Mouse (Mus musculus): ENCODE measurements around the gene Hsf2. TPM values are rescaled to one million over a fixed set of nuclear protein-coding genes. Genes with fewer than 3 reads are reported as not detected.
"Not testable (repeated sequence)": the region's sequence is repeated elsewhere in the genome, so short reads cannot be mapped to it uniquely, and the experiment has no call there.

The Hsf2 gene
- polyA plus RNA-seq (2016; fragmentation: Nextera tagmentation; extraction: Ambion mirVana) = 59.7 and 70.8 TPM in 2 replicates

- ATAC-seq (ENCODE audit: low FRiP score, low read depth) = peak; percentile 99
- Histone ChIP-seq H3K9ac (peak within 1 kb of the TSS; percentile 98), H3K27ac (peak within 1 kb of the TSS; percentile 98), H3K4me1 (peaks cover 14% of the 10 kb centered on the region; the same call in 1 of the 2 replicates), H3K4me2 (replicated peaks) (peak within 1 kb of the TSS; percentile 71), H3K36me3 (0 out of 2 replicates have a peak, but pooled peaks cover 5% of the 10 kb centered on the region), H3K4me3 (peak within 1 kb of the TSS; percentile 94), H3K9me3 (no peaks in the 10 kb centered on the region), H3K27me3 (replicated peaks) (no peaks in the 10 kb centered on the region)
- WGBS = 1% methylated on average over 49 of the region's 52 CpGs
Observed at GRCm38 (mm10) chr10:57485908-57486541, at the start of gene Hsf2. TSS of gene Hsf2 (plus strand) at chr10:57486385.

- Histone ChIP-seq H3K4me1 (no peaks in the 10 kb centered on the region), H3K4me2 (replicated peaks) (no peak overlapping the region), H3K9me3 (no peaks in the 10 kb centered on the region), H3K36me3 (no peaks in the 10 kb centered on the region), H3K9ac (no peak overlapping the region), H3K27me3 (replicated peaks) (no peaks in the 10 kb centered on the region), H3K27ac (no peak overlapping the region), H3K4me3 (no peak overlapping the region)
- 94% methylated on average over 2 of the region's 2 CpGs for WGBS
- peak; percentile 54; the same call in 1 of the 2 replicates for ATAC-seq (ENCODE audit: low FRiP score, low read depth)
Observed at GRCm38 (mm10) chr10:57437898-57438297, 48.3 kb upstream of the Hsf2 start.

GRCm38 (mm10) chr10:57441049-57441448, 45.1 kb upstream of the Hsf2 start:
- H3K9me3 ChIP-seq = no peaks in the 10 kb centered on the region
- H3K4me1 ChIP-seq = no peaks in the 10 kb centered on the region
- H3K4me3 ChIP-seq = no peak overlapping the region
- H3K9ac ChIP-seq = no peak overlapping the region
- ATAC-seq (ENCODE audit: low FRiP score, low read depth) = no peak
- H3K27ac ChIP-seq = no peak overlapping the region
- H3K4me2 ChIP-seq (replicated peaks) = no peak overlapping the region
- H3K27me3 ChIP-seq (replicated peaks) = no peaks in the 10 kb centered on the region
- no peaks in the 10 kb centered on the region for H3K36me3 ChIP-seq

- Histone ChIP-seq H3K9ac (no peak overlapping the region), H3K36me3 (no peaks in the 10 kb centered on the region), H3K4me1 (no peaks in the 10 kb centered on the region), H3K27me3 (replicated peaks) (no peaks in the 10 kb centered on the region), H3K4me2 (replicated peaks) (no peak overlapping the region), H3K27ac (no peak overlapping the region), H3K4me3 (no peak overlapping the region), H3K9me3 (no peaks in the 10 kb centered on the region)
- ATAC-seq (ENCODE audit: low FRiP score, low read depth) = no peak
- WGBS = 73% methylated on average over 8 of the region's 8 CpGs
Observed at GRCm38 (mm10) chr10:57444392-57444791, 41.8 kb upstream of the Hsf2 start.

- ATAC-seq (ENCODE audit: low FRiP score, low read depth) = no peak
Observed at GRCm38 (mm10) chr10:57445655-57446054, 40.5 kb upstream of the Hsf2 start.

GRCm38 (mm10) chr10:57447657-57448050, 38.5 kb upstream of the Hsf2 start:
- no peak overlapping the region for H3K4me2 ChIP-seq (replicated peaks)
- H3K4me1 ChIP-seq = no peaks in the 10 kb centered on the region
- no peaks in the 10 kb centered on the region for H3K9me3 ChIP-seq
- H3K9ac ChIP-seq = no peak overlapping the region
- no peaks in the 10 kb centered on the region for H3K36me3 ChIP-seq
- H3K4me3 ChIP-seq = no peak overlapping the region
- H3K27me3 ChIP-seq (replicated peaks) = no peaks in the 10 kb centered on the region
- 0 out of 2 replicates have a peak, but pooled peaks have one; percentile 17 for ATAC-seq (ENCODE audit: low FRiP score, low read depth)
- no peak overlapping the region for H3K27ac ChIP-seq

More at GRCm38 (mm10) chr10:57445655-57446054, 40.5 kb upstream of the Hsf2 start:
- Histone ChIP-seq H3K27me3 (replicated peaks) (no peaks in the 10 kb centered on the region), H3K9ac (no peak overlapping the region), H3K36me3 (no peaks in the 10 kb centered on the region), H3K4me3 (no peak overlapping the region), H3K9me3 (no peaks in the 10 kb centered on the region), H3K4me1 (no peaks in the 10 kb centered on the region), H3K4me2 (replicated peaks) (no peak overlapping the region), H3K27ac (no peak overlapping the region)
- 92% methylated on average over 1 of the region's 1 CpGs for WGBS

GRCm38 (mm10) chr10:57448051-57448716, 38.0 kb upstream of the Hsf2 start:
- Histone ChIP-seq H3K9me3 (no peaks in the 10 kb centered on the region), H3K4me1 (no peaks in the 10 kb centered on the region), H3K36me3 (no peaks in the 10 kb centered on the region), H3K27ac (no peak overlapping the region), H3K9ac (no peak overlapping the region), H3K27me3 (replicated peaks) (no peaks in the 10 kb centered on the region), H3K4me2 (replicated peaks) (peak overlapping the region; percentile 33; the same call in 1 of the 2 replicates), H3K4me3 (no peak overlapping the region)
- WGBS = 6% methylated on average over 19 of the region's 19 CpGs
- peak; percentile 41 for ATAC-seq (ENCODE audit: low FRiP score, low read depth)

GRCm38 (mm10) chr10:57463298-57463697, 22.9 kb upstream of the Hsf2 start:
- not testable (repeated sequence) for H3K27me3 ChIP-seq (replicated peaks); H3K4me2 ChIP-seq (replicated peaks); H3K4me1 ChIP-seq; H3K27ac ChIP-seq; H3K36me3 ChIP-seq; H3K9ac ChIP-seq; H3K9me3 ChIP-seq; ATAC-seq (ENCODE audit: low FRiP score, low read depth); H3K4me3 ChIP-seq
- WGBS = 28% methylated on average over 10 of the region's 10 CpGs

GRCm38 (mm10) chr10:57465768-57466167, 20.4 kb upstream of the Hsf2 start:
- no peak for ATAC-seq (ENCODE audit: low FRiP score, low read depth)
- Histone ChIP-seq H3K36me3 (no peaks in the 10 kb centered on the region), H3K27me3 (replicated peaks) (no peaks in the 10 kb centered on the region), H3K9ac (no peak overlapping the region), H3K27ac (no peak overlapping the region), H3K4me1 (no peaks in the 10 kb centered on the region), H3K9me3 (no peaks in the 10 kb centered on the region), H3K4me2 (replicated peaks) (no peak overlapping the region), H3K4me3 (no peak overlapping the region)

- Histone ChIP-seq H3K36me3 (no peaks in the 10 kb centered on the region), H3K9ac (no peak overlapping the region), H3K27ac (no peak overlapping the region), H3K27me3 (replicated peaks) (no peaks in the 10 kb centered on the region), H3K4me3 (no peak overlapping the region), H3K4me2 (replicated peaks) (no peak overlapping the region), H3K9me3 (no peaks in the 10 kb centered on the region), H3K4me1 (no peaks in the 10 kb centered on the region)
- ATAC-seq (ENCODE audit: low FRiP score, low read depth) = no peak
- 72% methylated on average over 9 of the region's 9 CpGs for WGBS
Observed at GRCm38 (mm10) chr10:57477121-57477843, 8.9 kb upstream of the Hsf2 start.

- no peak overlapping the region for H3K9ac ChIP-seq
- H3K9me3 ChIP-seq = no peaks in the 10 kb centered on the region
- no peak overlapping the region for H3K27ac ChIP-seq
- 33% methylated on average over 5 of the region's 5 CpGs for WGBS
- no peaks in the 10 kb centered on the region for H3K36me3 ChIP-seq
- no peak overlapping the region for H3K4me3 ChIP-seq
- H3K4me2 ChIP-seq (replicated peaks) = no peak overlapping the region
- ATAC-seq (ENCODE audit: low FRiP score, low read depth) = no peak
- H3K4me1 ChIP-seq = no peaks in the 10 kb centered on the region
- no peaks in the 10 kb centered on the region for H3K27me3 ChIP-seq (replicated peaks)
Observed at GRCm38 (mm10) chr10:57481717-57482116, 4.5 kb upstream of the Hsf2 start.

GRCm38 (mm10) chr10:57484741-57485140, 1.4 kb upstream of the Hsf2 start:
- Histone ChIP-seq H3K36me3 (no peaks in the 10 kb centered on the region), H3K4me3 (no peak overlapping the region), H3K4me2 (replicated peaks) (no peak overlapping the region), H3K27me3 (replicated peaks) (no peaks in the 10 kb centered on the region), H3K9ac (no peak overlapping the region), H3K4me1 (peaks cover 12% of the 10 kb centered on the region; the same call in 1 of the 2 replicates), H3K9me3 (no peaks in the 10 kb centered on the region), H3K27ac (no peak overlapping the region)
- 94% methylated on average over 3 of the region's 3 CpGs for WGBS
- no peak for ATAC-seq (ENCODE audit: low FRiP score, low read depth)
